Mouse (Mus musculus): ENCODE measurements around the gene Ppy. TPM values are rescaled to one million over a fixed set of nuclear protein-coding genes. Genes with fewer than 3 reads are reported as not detected.

Ppy gene
- polyA plus RNA-seq, 1 experiment from 2014 or later = not detected

DNA sequence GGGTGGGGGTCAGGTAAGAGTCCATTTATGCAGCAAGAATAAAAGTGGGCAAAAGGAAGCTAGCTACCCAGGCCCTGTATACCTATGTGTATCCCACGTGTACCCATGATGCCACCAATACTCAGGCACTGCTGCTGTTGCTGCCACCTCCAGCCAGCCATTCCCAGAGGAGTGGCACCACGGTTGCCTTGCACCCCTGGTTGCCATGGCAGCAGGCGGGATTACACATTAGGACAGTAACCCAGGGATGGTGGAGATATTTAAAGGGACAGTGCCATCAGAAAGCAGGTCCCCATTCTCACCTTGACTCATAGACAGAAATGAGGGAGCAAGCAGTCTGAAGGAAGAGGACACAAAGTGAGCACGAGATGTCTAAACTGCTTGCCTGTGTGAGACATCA lies 17.9 kb downstream of the Ppy start:
- 28% methylated on average over 4 of the region's 4 CpGs for WGBS
- H3K4me3 ChIP-seq (ENCODE audit: low read depth, low read length) = no peak overlapping the region
- no peaks in the 10 kb centered on the region for H3K27me3 ChIP-seq (ENCODE audit: control insufficient read depth, insufficient read depth, low read depth, low read length)
- peak overlapping the region; percentile 30; the same call in 1 of the 2 replicates for H3K27ac ChIP-seq (ENCODE audit: low read length)
- H3K4me2 ChIP-seq (ENCODE audit: low read length) = peak overlapping the region; percentile 83; the same call in 1 of the 2 replicates
- H3K36me3 ChIP-seq (ENCODE audit: control insufficient read depth, insufficient read depth, low read length) = peaks cover 7% of the 10 kb centered on the region; the same call in 1 of the 2 replicates
- H3K4me1 ChIP-seq (ENCODE audit: control insufficient read depth, insufficient read depth, low read length) = peaks cover 30% of the 10 kb centered on the region
- ATAC-seq = no peak
- peak overlapping the region; percentile 71; the same call in 1 of the 2 replicates for H3K9ac ChIP-seq (ENCODE audit: low read depth, low read length)
- H3K9me3 ChIP-seq (replicated peaks; ENCODE audit: control insufficient read depth, low read length, poor library complexity, severe bottlenecking) = no peaks in the 10 kb centered on the region

GRCm38 (mm10) chr11:102082322-102082721 lies 18.8 kb downstream of the Ppy start:
- Histone ChIP-seq H3K27ac (ENCODE audit: low read length) (no peak overlapping the region), H3K4me3 (ENCODE audit: low read depth, low read length) (peak overlapping the region; percentile 41), H3K4me2 (ENCODE audit: low read length) (peak overlapping the region; percentile 83), H3K4me1 (ENCODE audit: control insufficient read depth, insufficient read depth, low read length) (peaks cover 30% of the 10 kb centered on the region), H3K9ac (ENCODE audit: low read depth, low read length) (peak overlapping the region; percentile 71), H3K9me3 (replicated peaks; ENCODE audit: control insufficient read depth, low read length, poor library complexity, severe bottlenecking) (no peaks in the 10 kb centered on the region), H3K27me3 (ENCODE audit: control insufficient read depth, insufficient read depth, low read depth, low read length) (no peaks in the 10 kb centered on the region), H3K36me3 (ENCODE audit: control insufficient read depth, insufficient read depth, low read length) (peaks cover 13% of the 10 kb centered on the region; the same call in 1 of the 2 replicates)
- 3% methylated on average over 18 of the region's 18 CpGs for WGBS
- peak; percentile 72 for ATAC-seq

DNA sequence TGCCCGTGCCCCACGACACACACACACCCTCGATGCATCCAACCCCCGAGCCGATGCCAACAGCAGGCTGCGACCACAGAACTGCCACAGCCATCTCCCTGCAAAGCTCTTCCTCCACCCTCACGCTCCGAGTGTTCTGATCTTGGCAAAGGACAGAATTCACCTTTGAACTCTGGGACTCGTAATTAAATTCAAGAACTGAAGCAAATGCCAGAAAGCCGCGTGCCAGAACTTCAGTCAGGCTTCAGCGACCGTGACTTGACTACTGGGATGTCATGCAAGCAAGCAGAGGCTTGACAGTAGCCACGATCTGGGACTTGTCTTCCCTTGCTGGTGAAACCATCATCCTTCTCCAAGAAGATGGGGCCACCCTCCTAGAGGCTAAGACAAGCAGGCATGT lies 27.4 kb downstream of the Ppy start:
- Histone ChIP-seq H3K27me3 (ENCODE audit: control insufficient read depth, insufficient read depth, low read depth, low read length) (no peaks in the 10 kb centered on the region), H3K27ac (ENCODE audit: low read length) (no peak overlapping the region), H3K9me3 (replicated peaks; ENCODE audit: control insufficient read depth, low read length, poor library complexity, severe bottlenecking) (no peaks in the 10 kb centered on the region), H3K4me1 (ENCODE audit: control insufficient read depth, insufficient read depth, low read length) (0 out of 2 replicates have a peak, but pooled peaks cover 2% of the 10 kb centered on the region), H3K4me3 (ENCODE audit: low read depth, low read length) (no peak overlapping the region), H3K4me2 (ENCODE audit: low read length) (no peak overlapping the region), H3K36me3 (ENCODE audit: control insufficient read depth, insufficient read depth, low read length) (peaks cover 12% of the 10 kb centered on the region; the same call in 1 of the 2 replicates), H3K9ac (ENCODE audit: low read depth, low read length) (no peak overlapping the region)
- ATAC-seq = no peak
- WGBS = 66% methylated on average over 14 of the region's 14 CpGs

- WGBS = 93% methylated on average over 5 of the region's 5 CpGs
- Histone ChIP-seq H3K27ac (ENCODE audit: low read length) (no peak overlapping the region), H3K4me1 (ENCODE audit: control insufficient read depth, insufficient read depth, low read length) (0 out of 2 replicates have a peak, but pooled peaks cover 2% of the 10 kb centered on the region), H3K9ac (ENCODE audit: low read depth, low read length) (no peak overlapping the region), H3K36me3 (ENCODE audit: control insufficient read depth, insufficient read depth, low read length) (peaks cover 3% of the 10 kb centered on the region; the same call in 1 of the 2 replicates), H3K9me3 (replicated peaks; ENCODE audit: control insufficient read depth, low read length, poor library complexity, severe bottlenecking) (no peaks in the 10 kb centered on the region), H3K4me3 (ENCODE audit: low read depth, low read length) (no peak overlapping the region), H3K4me2 (ENCODE audit: low read length) (no peak overlapping the region), H3K27me3 (ENCODE audit: control insufficient read depth, insufficient read depth, low read depth, low read length) (no peaks in the 10 kb centered on the region)
- ATAC-seq = no peak
Observed at GRCm38 (mm10) chr11:102072729-102073128, 28.4 kb downstream of the Ppy start.

DNA sequence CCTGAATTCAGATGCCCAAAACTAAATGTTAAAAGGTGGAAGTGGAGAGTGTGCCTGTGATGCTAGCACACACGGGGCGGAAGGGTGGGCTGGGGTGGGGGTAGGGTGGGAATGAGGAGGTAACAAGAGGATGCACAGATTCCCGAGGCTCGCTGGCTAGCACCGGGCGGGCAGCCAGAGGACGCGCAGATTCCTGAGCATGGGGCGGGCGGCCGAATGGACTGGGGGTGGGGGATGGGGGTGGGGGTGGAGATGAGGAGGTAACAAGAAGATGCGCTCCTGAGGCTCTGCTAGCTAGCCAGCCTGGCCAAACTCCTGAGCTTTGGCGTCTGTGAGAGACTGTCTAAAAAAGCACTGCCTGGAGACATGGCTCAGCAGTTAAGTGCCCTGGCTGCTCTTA lies 30.7 kb downstream of the Ppy start:
- 0 out of 2 replicates have a peak, but pooled peaks cover 3% of the 10 kb centered on the region for H3K36me3 ChIP-seq (ENCODE audit: control insufficient read depth, insufficient read depth, low read length)
- H3K27me3 ChIP-seq (ENCODE audit: control insufficient read depth, insufficient read depth, low read depth, low read length) = no peaks in the 10 kb centered on the region
- H3K4me3 ChIP-seq (ENCODE audit: low read depth, low read length) = no peak overlapping the region
- H3K9ac ChIP-seq (ENCODE audit: low read depth, low read length) = no peak overlapping the region
- no peak overlapping the region for H3K4me2 ChIP-seq (ENCODE audit: low read length)
- no peaks in the 10 kb centered on the region for H3K9me3 ChIP-seq (replicated peaks; ENCODE audit: control insufficient read depth, low read length, poor library complexity, severe bottlenecking)
- H3K27ac ChIP-seq (ENCODE audit: low read length) = no peak overlapping the region
- ATAC-seq = no peak
- 7% methylated on average over 13 of the region's 13 CpGs for WGBS
- H3K4me1 ChIP-seq (ENCODE audit: control insufficient read depth, insufficient read depth, low read length) = 0 out of 2 replicates have a peak, but pooled peaks cover 2% of the 10 kb centered on the region

DNA sequence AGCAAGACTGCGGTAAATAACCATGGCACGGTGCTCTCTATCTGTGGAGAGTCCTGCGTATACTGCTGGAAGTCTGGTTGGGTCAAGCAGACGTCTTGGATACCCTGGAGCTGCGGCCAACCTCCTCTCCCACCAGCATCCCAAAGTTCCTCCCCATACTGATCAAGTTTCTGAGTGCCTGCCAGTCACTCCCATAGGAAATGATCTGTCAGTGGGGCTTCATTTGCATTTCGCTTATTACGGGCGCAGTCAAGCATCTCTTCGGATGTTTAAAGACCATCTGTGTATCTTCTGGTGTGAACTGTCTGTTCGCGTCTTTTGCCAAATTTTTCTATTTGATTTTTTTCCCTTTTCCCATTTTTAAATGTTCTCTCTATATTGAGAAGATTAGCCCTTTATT lies 31.5 kb downstream of the Ppy start:
- H3K27ac ChIP-seq (ENCODE audit: low read length) = no peak overlapping the region
- 57% methylated on average over 11 of the region's 11 CpGs for WGBS
- no peak for ATAC-seq
- H3K9me3 ChIP-seq (replicated peaks; ENCODE audit: control insufficient read depth, low read length, poor library complexity, severe bottlenecking) = no peaks in the 10 kb centered on the region
- H3K4me2 ChIP-seq (ENCODE audit: low read length) = no peak overlapping the region
- no peaks in the 10 kb centered on the region for H3K27me3 ChIP-seq (ENCODE audit: control insufficient read depth, insufficient read depth, low read depth, low read length)
- H3K9ac ChIP-seq (ENCODE audit: low read depth, low read length) = no peak overlapping the region
- 0 out of 2 replicates have a peak, but pooled peaks cover 2% of the 10 kb centered on the region for H3K4me1 ChIP-seq (ENCODE audit: control insufficient read depth, insufficient read depth, low read length)
- no peak overlapping the region for H3K4me3 ChIP-seq (ENCODE audit: low read depth, low read length)
- H3K36me3 ChIP-seq (ENCODE audit: control insufficient read depth, insufficient read depth, low read length) = 0 out of 2 replicates have a peak, but pooled peaks cover 3% of the 10 kb centered on the region

DNA sequence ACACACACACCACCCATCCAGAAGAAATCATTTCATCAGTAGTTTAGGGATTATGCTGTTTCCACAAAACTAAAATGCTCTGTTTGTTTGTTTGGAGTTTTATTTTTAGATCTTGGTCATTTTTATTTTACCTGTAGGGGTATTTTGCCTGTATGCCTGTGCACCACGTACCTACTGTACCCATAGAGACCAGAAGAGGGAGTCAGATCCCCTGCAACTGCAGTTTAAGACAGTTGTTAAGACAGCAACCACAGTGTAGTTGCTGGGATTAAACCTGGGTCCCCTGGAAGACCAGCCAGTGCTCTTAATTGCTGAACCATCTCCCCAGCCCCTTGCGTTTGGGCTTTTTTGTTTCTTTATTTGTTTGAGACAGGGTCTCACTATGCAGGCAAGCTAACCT lies 32.1 kb downstream of the Ppy start:
- H3K27ac ChIP-seq (ENCODE audit: low read length) = no peak overlapping the region
- no peak for ATAC-seq
- H3K36me3 ChIP-seq (ENCODE audit: control insufficient read depth, insufficient read depth, low read length) = peaks cover 5% of the 10 kb centered on the region; the same call in 1 of the 2 replicates
- no peaks in the 10 kb centered on the region for H3K27me3 ChIP-seq (ENCODE audit: control insufficient read depth, insufficient read depth, low read depth, low read length)
- 45% methylated on average over 2 of the region's 2 CpGs for WGBS
- H3K4me1 ChIP-seq (ENCODE audit: control insufficient read depth, insufficient read depth, low read length) = 0 out of 2 replicates have a peak, but pooled peaks cover 2% of the 10 kb centered on the region
- no peaks in the 10 kb centered on the region for H3K9me3 ChIP-seq (replicated peaks; ENCODE audit: control insufficient read depth, low read length, poor library complexity, severe bottlenecking)
- no peak overlapping the region for H3K4me2 ChIP-seq (ENCODE audit: low read length)
- no peak overlapping the region for H3K4me3 ChIP-seq (ENCODE audit: low read depth, low read length)
- no peak overlapping the region for H3K9ac ChIP-seq (ENCODE audit: low read depth, low read length)

GRCm38 (mm10) chr11:102063076-102063475 lies 38.0 kb downstream of the Ppy start:
- H3K9ac ChIP-seq (ENCODE audit: low read depth, low read length) = no peak overlapping the region
- ATAC-seq = no peak
- H3K4me2 ChIP-seq (ENCODE audit: low read length) = no peak overlapping the region
- H3K27me3 ChIP-seq (ENCODE audit: control insufficient read depth, insufficient read depth, low read depth, low read length) = no peaks in the 10 kb centered on the region
- H3K4me1 ChIP-seq (ENCODE audit: control insufficient read depth, insufficient read depth, low read length) = peaks cover 6% of the 10 kb centered on the region; the same call in 1 of the 2 replicates
- peaks cover 25% of the 10 kb centered on the region for H3K36me3 ChIP-seq (ENCODE audit: control insufficient read depth, insufficient read depth, low read length)
- H3K27ac ChIP-seq (ENCODE audit: low read length) = no peak overlapping the region
- H3K4me3 ChIP-seq (ENCODE audit: low read depth, low read length) = no peak overlapping the region
- 86% methylated on average over 13 of the region's 13 CpGs for WGBS
- H3K9me3 ChIP-seq (replicated peaks; ENCODE audit: control insufficient read depth, low read length, poor library complexity, severe bottlenecking) = no peaks in the 10 kb centered on the region

GRCm38 (mm10) chr11:102061941-102062473 lies 39.1 kb downstream of the Ppy start:
- 43% methylated on average over 16 of the region's 16 CpGs for WGBS
- Histone ChIP-seq H3K4me3 (ENCODE audit: low read depth, low read length) (no peak overlapping the region), H3K9ac (ENCODE audit: low read depth, low read length) (no peak overlapping the region), H3K9me3 (replicated peaks; ENCODE audit: control insufficient read depth, low read length, poor library complexity, severe bottlenecking) (no peaks in the 10 kb centered on the region), H3K4me2 (ENCODE audit: low read length) (no peak overlapping the region), H3K27ac (ENCODE audit: low read length) (no peak overlapping the region), H3K4me1 (ENCODE audit: control insufficient read depth, insufficient read depth, low read length) (peaks cover 6% of the 10 kb centered on the region; the same call in 1 of the 2 replicates), H3K36me3 (ENCODE audit: control insufficient read depth, insufficient read depth, low read length) (peaks cover 25% of the 10 kb centered on the region), H3K27me3 (ENCODE audit: control insufficient read depth, insufficient read depth, low read depth, low read length) (no peaks in the 10 kb centered on the region)
- ATAC-seq = no peak
